ENCODE assay signal across 39 mouse cellular contexts in the genomic region with DNA sequence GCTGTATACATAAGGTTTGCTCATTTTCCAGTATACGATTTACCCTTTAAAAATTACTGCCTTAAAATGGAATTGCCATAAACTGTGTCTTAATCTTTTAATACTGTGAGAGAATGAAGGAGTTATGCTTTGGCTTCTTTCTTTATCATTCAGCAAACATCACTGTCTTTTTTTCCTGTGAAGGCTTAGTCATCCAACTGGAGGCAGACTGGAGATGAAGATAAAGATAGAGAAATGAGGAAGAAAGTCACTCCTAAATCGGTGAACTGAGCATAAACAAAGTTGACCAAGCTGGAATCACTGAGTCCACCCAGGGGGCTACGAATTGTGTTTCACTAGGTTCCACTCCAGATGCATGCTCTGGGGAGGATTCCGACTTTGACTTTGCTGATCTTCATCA. TPM values are rescaled to one million over a fixed set of nuclear protein-coding genes. Genes with fewer than 3 reads are reported as not detected.
"Had no signal": no experiment of that assay in that cellular context is flagged by ENCODE, and none has a peak within 500 bp of the region (broad histone marks: within the 10 kb centered on the region; RNA-seq: fewer than 3 reads in every experiment).

No protein-coding gene starts in this region.

- ATAC-seq: hindbrain, postnatal 0 days; intestine, embryonic 16.5 days; liver, embryonic 12.5 days had no signal

- H3K27me3 ChIP-seq: heart, embryonic 13.5 days; heart, embryonic 15.5 days; hindbrain, embryonic 13.5 days; hindbrain, embryonic 15.5 days; limb, embryonic 13.5 days; limb, embryonic 15.5 days; liver, embryonic 12.5 days had no signal

- H3K9me3 ChIP-seq: heart, embryonic 13.5 days; heart, embryonic 15.5 days; hindbrain, embryonic 13.5 days; hindbrain, embryonic 15.5 days; limb, embryonic 13.5 days; limb, embryonic 15.5 days; liver, embryonic 12.5 days had no signal

- H3K27ac ChIP-seq: heart, adult 2 months; heart, embryonic 13.5 days; heart, embryonic 15.5 days; hindbrain, embryonic 13.5 days; hindbrain, embryonic 15.5 days; hindbrain, postnatal 0 days; limb, embryonic 13.5 days; limb, embryonic 15.5 days; liver, embryonic 12.5 days; liver, embryonic 14.5 days had no signal

- H3K4me1 ChIP-seq: heart, embryonic 13.5 days; heart, embryonic 15.5 days; hindbrain, embryonic 13.5 days; hindbrain, embryonic 15.5 days; limb, embryonic 13.5 days; limb, embryonic 15.5 days had no signal

- H3K36me3 ChIP-seq: heart, embryonic 13.5 days; heart, embryonic 15.5 days; hindbrain, embryonic 13.5 days; hindbrain, embryonic 15.5 days; limb, embryonic 13.5 days; limb, embryonic 15.5 days; liver, embryonic 12.5 days had no signal

- DNase-seq: gastrocnemius, postnatal 25 days; heart, adult 11 months; heart, adult 2 months; heart, postnatal 14 days; heart, postnatal 36 days; kidney, adult 11 months; kidney, adult 2 months; kidney, postnatal 10 days; kidney, postnatal 36 days; layer of hippocampus, adult 9-11 months; layer of hippocampus, postnatal 36 days; left cerebral cortex, postnatal 4 days had no signal

- H3K9ac ChIP-seq: heart, embryonic 13.5 days; heart, embryonic 15.5 days; hindbrain, embryonic 13.5 days; hindbrain, embryonic 15.5 days; limb, embryonic 13.5 days; limb, embryonic 15.5 days; liver, embryonic 12.5 days; liver, embryonic 14.5 days had no signal

- H3K4me3 ChIP-seq: heart, adult 2 months; heart, embryonic 13.5 days; heart, embryonic 15.5 days; hindbrain, embryonic 13.5 days; hindbrain, embryonic 15.5 days; limb, embryonic 13.5 days; limb, embryonic 15.5 days; liver, embryonic 12.5 days had no signal

RNA-seq across cellular contexts. Expression of a gene that starts 9.0 kb away (rescaled TPM):
- total RNA-seq: gastrocnemius, adult 18-20 months; gastrocnemius, adult 8-10 months; gastrocnemius, postnatal 25 days; heart, adult 2 months; heart, postnatal 14 days; heart, postnatal 36 days; layer of hippocampus, adult 18-20 months; layer of hippocampus, postnatal 14 days; layer of hippocampus, postnatal 36 days; left cerebral cortex, postnatal 10 days; left cerebral cortex, postnatal 4 days had no signal
- polyA plus RNA-seq: heart, embryonic 13.5 days; heart, postnatal 0 days; hindbrain, embryonic 11.5 days; hindbrain, embryonic 13.5 days; hindbrain, embryonic 15.5 days; kidney, embryonic 14.5 days; kidney, embryonic 16.5 days; limb, embryonic 11.5 days had no signal

RNA-seq across cellular contexts. Expression of a gene that starts 46.4 kb away (rescaled TPM):
- total RNA-seq: gastrocnemius, adult 18-20 months; gastrocnemius, adult 8-10 months; gastrocnemius, postnatal 25 days; gastrocnemius, postnatal 4 days; heart, adult 2 months; heart, postnatal 14 days; heart, postnatal 36 days; hindbrain, postnatal 0 days; layer of hippocampus, adult 18-20 months; layer of hippocampus, adult 8-10 months; layer of hippocampus, postnatal 14 days; layer of hippocampus, postnatal 36 days; left cerebral cortex, adult 18-20 months; left cerebral cortex, adult 8-10 months; left cerebral cortex, postnatal 10 days; left cerebral cortex, postnatal 25 days; left cerebral cortex, postnatal 4 days had no signal
- polyA plus RNA-seq: heart, adult 2 months; heart, postnatal 0 days; hindbrain, embryonic 11.5 days; hindbrain, embryonic 13.5 days; hindbrain, embryonic 15.5 days; hindbrain, postnatal 0 days; intestine, embryonic 14.5 days; kidney, adult 2 months; kidney, embryonic 14.5 days; kidney, embryonic 16.5 days; limb, embryonic 11.5 days; limb, embryonic 13.5 days; limb, embryonic 15.5 days; liver, adult 2 months; liver, embryonic 12.5 days; liver, embryonic 14.5 days had no signal

RNA-seq across cellular contexts. Expression of a gene that starts 55.0 kb away (rescaled TPM):
- total RNA-seq: left cerebral cortex, postnatal 4 days had no signal
